Mouse (Mus musculus) heart, adult 2 months (tissue): ENCODE data around the gene Zfhx3.

Source experiments
- CTCF ChIP-seq: fragments of 200-600 bp; IDR thresholded peaks from 2 replicates; pipeline ENCODE4 v1.8.1; 2022; ENCODE audit warnings: antibody characterized with exemption, mild to moderate bottlenecking, moderate library complexity
- EP300 ChIP-seq: fragments of 200-500 bp; IDR thresholded peaks from 2 replicates; pipeline ENCODE4 v1.6.1; 2011; ENCODE audit warnings: low read depth, low read length, control low read depth; ENCODE audit not compliant: insufficient read depth

- TF ChIP-seq EP300 (no peak), CTCF (no peak)
Observed at GRCm38 (mm10) chr8:107941922-107942694, at the start of gene Zfhx3.
